Mouse (Mus musculus) thymus, adult 2 months (tissue): ENCODE data around the gene Tsen54. TPM values are rescaled to one million over a fixed set of nuclear protein-coding genes. Genes with fewer than 3 reads are reported as not detected.

Source experiments
- DNase-seq: peaks from one replicate; pipeline ENCODE4 v3.0.0; 2021
- H3K27ac ChIP-seq: fragments of 200-500 bp; 2 replicates; pipeline ENCODE4 v1.5.1; 2012; ENCODE audit warnings: low read length, control low read depth; ENCODE audit not compliant: control insufficient read depth, insufficient read depth
- H3K27me3 ChIP-seq: fragments of 200-500 bp; 2 replicates; pipeline ENCODE4 v1.6.1; 2012; ENCODE audit warnings: mild to moderate bottlenecking, low read length, moderate library complexity, mixed read lengths; ENCODE audit not compliant: control insufficient read depth, insufficient read depth
- H3K36me3 ChIP-seq: fragments of 200-500 bp; 2 replicates; pipeline ENCODE4 v1.6.1; 2012; ENCODE audit warnings: mild to moderate bottlenecking, low read length, moderate library complexity; ENCODE audit not compliant: control insufficient read depth, insufficient read depth
- H3K4me1 ChIP-seq: fragments of 200-500 bp; replicated peaks from 2 replicates; pipeline ENCODE4 v1.6.1; 2012; ENCODE audit warnings: low read length; ENCODE audit not compliant: control insufficient read depth, insufficient read depth
- H3K4me3 ChIP-seq: fragments of 200-500 bp; 2 replicates; pipeline ENCODE4 v1.5.1; 2012; ENCODE audit warnings: mild to moderate bottlenecking, low read length, control low read depth, moderate library complexity; ENCODE audit not compliant: control insufficient read depth, insufficient read depth
- CTCF ChIP-seq: fragments of 200-500 bp; IDR thresholded peaks from 2 replicates; pipeline ENCODE4 v1.5.1; 2012; ENCODE audit warnings: mild to moderate bottlenecking, control low read depth, low read length, moderate library complexity, borderline replicate concordance; ENCODE audit not compliant: control insufficient read depth, poor library complexity, insufficient read depth; ENCODE audit errors: extremely low read depth
- POLR2A ChIP-seq: fragments of 200-500 bp; IDR thresholded peaks from 2 replicates; pipeline ENCODE4 v1.6.1; 2012; ENCODE audit warnings: mild to moderate bottlenecking, low read length, control low read depth, moderate library complexity; ENCODE audit not compliant: control insufficient read depth, poor library complexity, insufficient read depth; ENCODE audit errors: extremely low read depth
- whole genome bisulfite sequencing: fragments of 180-500 bp; shearing (Covaris S2); methylation state at CpG from one replicate; pipeline ENCODE4 v1.1.7; 2018; 5-methylcytosine and 5-hydroxymethylcytosine counted together
- polyA plus RNA-seq: library from polyadenylated mRNA; depleted of rRNA; stranded (reverse); fragments of >200 nt; gene quantifications from 2 replicates; pipeline ENCODE4 v1.2.3, GENCODE M21; 2012

Gene Tsen54
- polyA plus RNA-seq, 1 experiment = 34.3 TPM

DNA sequence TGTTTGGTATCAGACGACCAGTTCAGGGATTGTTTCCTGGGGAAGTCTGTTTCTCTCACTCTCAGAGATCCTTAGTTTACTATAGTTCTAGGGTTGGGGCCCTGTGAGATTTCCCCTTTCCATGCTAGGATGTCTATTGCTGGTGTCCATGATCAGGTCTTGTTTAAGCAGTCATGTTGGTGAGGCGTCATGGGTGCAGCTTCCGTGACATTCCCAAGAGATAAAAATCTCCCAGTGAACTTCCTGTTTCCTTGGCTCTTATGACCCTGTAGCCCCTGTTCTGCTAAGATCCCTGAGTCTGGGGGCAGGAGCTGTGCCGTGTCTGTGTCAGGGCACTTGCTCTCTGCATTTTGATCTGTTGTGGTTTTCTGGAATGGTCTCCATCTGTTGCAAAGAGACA lies 39.9 kb upstream of the Tsen54 start:
- DNase-seq = no peak

DNA sequence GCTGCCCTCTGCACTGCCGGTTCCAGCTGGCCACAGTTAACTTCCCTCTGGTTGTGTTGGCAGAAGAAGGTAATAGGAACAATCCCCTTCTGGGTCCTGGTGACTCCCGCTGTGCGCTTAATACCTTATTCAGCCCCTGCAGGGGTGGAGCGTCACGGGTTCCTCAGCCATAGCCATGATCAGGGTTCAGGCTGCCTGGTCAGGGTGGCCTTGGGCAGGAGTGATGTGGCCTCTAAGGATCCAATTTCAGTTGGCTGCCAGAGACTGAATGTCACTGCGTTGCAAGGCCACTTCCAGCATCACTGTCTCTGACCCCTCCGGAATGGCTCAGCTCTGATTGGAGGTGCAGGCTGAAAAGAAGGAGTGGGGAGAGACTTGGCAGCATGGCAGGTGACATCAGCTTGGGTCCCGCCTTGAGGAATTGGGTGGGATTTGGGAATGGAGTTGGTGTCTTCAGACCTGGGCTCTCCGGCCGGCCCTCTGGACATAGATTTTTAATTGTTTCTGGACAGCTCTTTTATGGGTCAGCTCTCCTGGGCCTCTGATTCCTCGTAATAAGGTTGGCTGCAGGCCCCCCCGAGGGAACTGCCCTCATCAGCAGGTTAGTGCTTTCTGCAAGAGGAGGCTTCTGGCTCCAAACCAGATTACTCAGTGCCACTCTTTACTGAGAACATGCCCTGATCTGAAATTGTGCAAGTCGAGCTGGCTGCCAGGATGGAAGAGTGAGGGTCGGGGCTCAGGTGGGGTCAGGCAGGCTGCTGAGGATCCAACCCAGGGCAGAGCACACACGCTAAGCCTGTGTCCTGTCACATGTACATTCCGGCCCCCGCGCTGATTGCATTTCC lies 38.5 kb upstream of the Tsen54 start:
- Histone ChIP-seq H3K27ac (no peak overlapping the region), H3K36me3 (no peaks in the 10 kb centered on the region)
- no peak for DNase-seq

More for the DNA sequence above, 39.9 kb upstream of the Tsen54 start:
- no peaks in the 10 kb centered on the region for H3K27me3 ChIP-seq
- H3K4me1 ChIP-seq = peaks cover 9% of the 10 kb centered on the region
- H3K4me3 ChIP-seq = no peak overlapping the region
- 87% methylated on average over 4 of the region's 4 CpGs for WGBS
- TF ChIP-seq POLR2A (no peak), CTCF (no peak)
- H3K36me3 ChIP-seq = no peaks in the 10 kb centered on the region
- H3K27ac ChIP-seq = no peak overlapping the region

GRCm38 (mm10) chr11:115776954-115777353 lies 37.6 kb upstream of the Tsen54 start:
- no peaks in the 10 kb centered on the region for H3K27me3 ChIP-seq
- H3K27ac ChIP-seq = no peak overlapping the region
- H3K4me3 ChIP-seq = no peak overlapping the region
- DNase-seq = no peak
- H3K36me3 ChIP-seq = no peaks in the 10 kb centered on the region
- H3K4me1 ChIP-seq = peaks cover 17% of the 10 kb centered on the region
- WGBS = 76% methylated on average over 9 of the region's 9 CpGs
- TF ChIP-seq POLR2A = no peak
- TF ChIP-seq CTCF = no peak

More for the DNA sequence above, 38.5 kb upstream of the Tsen54 start:
- Histone ChIP-seq H3K4me3 (no peak overlapping the region), H3K27me3 (no peaks in the 10 kb centered on the region), H3K4me1 (peaks cover 17% of the 10 kb centered on the region)
- 95% methylated on average over 18 of the region's 18 CpGs for WGBS
- TF ChIP-seq CTCF (no peak), POLR2A (no peak)

GRCm38 (mm10) chr11:115777487-115778335 lies 36.8 kb upstream of the Tsen54 start:
- TF ChIP-seq CTCF (no peak), POLR2A (no peak)
- peaks cover 17% of the 10 kb centered on the region for H3K4me1 ChIP-seq

GRCm38 (mm10) chr11:115779038-115779571 lies 35.4 kb upstream of the Tsen54 start:
- Histone ChIP-seq H3K27me3 (no peaks in the 10 kb centered on the region), H3K4me3 (no peak overlapping the region), H3K4me1 (peaks cover 17% of the 10 kb centered on the region), H3K27ac (no peak overlapping the region), H3K36me3 (no peaks in the 10 kb centered on the region)
- DNase-seq = peak; percentile 25
- TF ChIP-seq POLR2A = no peak
- no peak for TF ChIP-seq CTCF
- 24% methylated on average over 9 of the region's 9 CpGs for WGBS

More at GRCm38 (mm10) chr11:115777487-115778335, 36.8 kb upstream of the Tsen54 start:
- H3K4me3 ChIP-seq = no peak overlapping the region
- no peaks in the 10 kb centered on the region for H3K36me3 ChIP-seq
- WGBS = 94% methylated on average over 17 of the region's 17 CpGs
- DNase-seq = no peak
- H3K27ac ChIP-seq = no peak overlapping the region
- no peaks in the 10 kb centered on the region for H3K27me3 ChIP-seq
